In the genomic region with DNA sequence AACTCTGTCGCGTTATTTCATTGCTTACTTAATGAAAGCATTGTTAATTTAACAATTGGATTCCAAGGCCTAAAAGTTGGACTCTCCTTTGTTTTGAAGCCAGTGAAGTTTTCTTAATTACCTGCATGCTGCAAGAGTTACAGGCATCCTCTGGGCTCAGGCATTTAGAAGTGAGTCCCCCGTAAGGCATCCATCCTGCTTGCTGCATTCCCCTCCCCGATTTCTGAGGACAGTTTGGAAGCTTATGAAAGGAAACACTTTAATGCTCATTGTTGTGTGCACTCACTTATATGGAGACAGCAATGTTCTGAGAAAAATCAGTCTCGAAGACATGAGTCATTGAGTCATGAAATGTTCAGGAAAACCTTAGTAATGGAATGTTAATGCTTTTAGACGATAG, we compare ENCODE assay signal across 9 mouse cellular contexts. TPM values are rescaled to one million over a fixed set of nuclear protein-coding genes. Genes with fewer than 3 reads are reported as not detected.
DNase-seq lines count a peak whose midpoint lies in the region; ATAC-seq and TF ChIP-seq lines count a peak whose summit lies in the region.
"Had no signal": no experiment of that assay in that cellular context is flagged by ENCODE, and none has a peak within 500 bp of the region (broad histone marks: within the 10 kb centered on the region; RNA-seq: fewer than 3 reads in every experiment).

No protein-coding gene starts in this region.

- H3K27me3 ChIP-seq in heart, embryonic 11.5 days (ENCODE audit: control insufficient read depth, insufficient read depth, low read length) = peaks cover 6% of the 10 kb centered on the region; the same call in 1 of the 2 replicates
- H3K27me3 ChIP-seq in embryonic facial prominence, embryonic 11.5 days (ENCODE audit: control insufficient read depth, insufficient read depth, low read length) = no peaks in the 10 kb centered on the region
- peaks cover 15% of the 10 kb centered on the region for H3K27me3 ChIP-seq in hindbrain, embryonic 15.5 days
- H3K27me3 ChIP-seq in midbrain, embryonic 16.5 days (ENCODE audit: control insufficient read depth, insufficient read depth, low read depth, low read length) = peaks cover 3% of the 10 kb centered on the region; the same call in 1 of the 2 replicates

- H3K4me3 ChIP-seq in heart, embryonic 11.5 days (ENCODE audit: low read depth, low read length) = 0 out of 2 replicates have a peak overlapping the region, but pooled peaks have one; percentile 10
- H3K4me3 ChIP-seq in embryonic facial prominence, embryonic 11.5 days (ENCODE audit: low read depth, low read length) = peak overlapping the region; percentile 19
- no peak overlapping the region for H3K4me3 ChIP-seq in hindbrain, embryonic 15.5 days
- H3K4me3 ChIP-seq in midbrain, embryonic 16.5 days (ENCODE audit: low read depth, low read length) = no peak overlapping the region
- H3K4me3 ChIP-seq in gastrocnemius, adult 2 months = no peak overlapping the region

- no peak for DNase-seq in heart, postnatal 10 days
- no peak for DNase-seq in embryonic facial prominence, embryonic 11.5 days (ENCODE audit: low spot score)
- DNase-seq in cerebellum, postnatal 36 days = no peak
- no peak for DNase-seq in gastrocnemius, adult 2 months
- no peak for DNase-seq in layer of hippocampus, adult 8-10 months (ENCODE audit: low spot score in 2 of 2)
- DNase-seq: B cell, adult 2 months had no signal

- 49% methylated on average over 6 of the region's 6 CpGs for WGBS in heart, embryonic 11.5 days (ENCODE audit: insufficient replicate concordance)
- 25% methylated on average over 6 of the region's 6 CpGs for WGBS in embryonic facial prominence, embryonic 11.5 days
- 28% methylated on average over 6 of the region's 6 CpGs for WGBS in hindbrain, embryonic 15.5 days
- WGBS in midbrain, embryonic 16.5 days = 23% methylated on average over 6 of the region's 6 CpGs

- no peak overlapping the region for H3K27ac ChIP-seq in heart, embryonic 11.5 days (ENCODE audit: low read depth, low read length)
- no peak overlapping the region for H3K27ac ChIP-seq in embryonic facial prominence, embryonic 11.5 days (replicated peaks; ENCODE audit: low read depth, low read length)
- H3K27ac ChIP-seq in hindbrain, embryonic 15.5 days (replicated peaks) = no peak overlapping the region
- H3K27ac ChIP-seq in midbrain, embryonic 16.5 days (ENCODE audit: low read length) = no peak overlapping the region
- H3K27ac ChIP-seq in gastrocnemius, adult 2 months = no peak overlapping the region

- intact Hi-C loops in heart, postnatal 10 days (cut with DNase I) = no loop called here
- intact Hi-C loops in gastrocnemius, adult 2 months (cut with DNase I) = no loop called here

- ATAC-seq in heart, embryonic 11.5 days (replicated peaks; ENCODE audit: insufficient number of reproducible peaks, low FRiP score, low TSS enrichment) = no peak
- no peak for ATAC-seq in embryonic facial prominence, embryonic 11.5 days (replicated peaks; ENCODE audit: insufficient number of reproducible peaks, low FRiP score, low TSS enrichment, low read depth)
- no peak for ATAC-seq in hindbrain, embryonic 15.5 days (ENCODE audit: low FRiP score, low read depth)
- ATAC-seq in midbrain, embryonic 16.5 days = no peak

- no peaks in the 10 kb centered on the region for H3K9me3 ChIP-seq in heart, embryonic 11.5 days (replicated peaks; ENCODE audit: control insufficient read depth, low read length)
- H3K9me3 ChIP-seq in embryonic facial prominence, embryonic 11.5 days (replicated peaks; ENCODE audit: control insufficient read depth, low read length) = no peaks in the 10 kb centered on the region
- H3K9me3 ChIP-seq in hindbrain, embryonic 15.5 days = no peaks in the 10 kb centered on the region
- no peaks in the 10 kb centered on the region for H3K9me3 ChIP-seq in midbrain, embryonic 16.5 days (replicated peaks; ENCODE audit: control insufficient read depth, low read length, poor library complexity, severe bottlenecking)

- no peak overlapping the region for H3K9ac ChIP-seq in heart, embryonic 11.5 days (ENCODE audit: low read depth, low read length)
- no peak overlapping the region; the same call in 1 of the 2 replicates for H3K9ac ChIP-seq in embryonic facial prominence, embryonic 11.5 days (replicated peaks; ENCODE audit: low read length)
- H3K9ac ChIP-seq in hindbrain, embryonic 15.5 days = no peak overlapping the region
- H3K9ac ChIP-seq in midbrain, embryonic 16.5 days (ENCODE audit: low read depth, low read length) = no peak overlapping the region

- peaks cover 6% of the 10 kb centered on the region for H3K4me1 ChIP-seq in heart, embryonic 11.5 days (ENCODE audit: control insufficient read depth, insufficient read depth, low read length)
- no peaks in the 10 kb centered on the region for H3K4me1 ChIP-seq in embryonic facial prominence, embryonic 11.5 days (ENCODE audit: control insufficient read depth, insufficient read depth, low read length)
- H3K4me1 ChIP-seq in hindbrain, embryonic 15.5 days (replicated peaks) = peaks cover 34% of the 10 kb centered on the region
- H3K4me1 ChIP-seq in midbrain, embryonic 16.5 days (ENCODE audit: control insufficient read depth, insufficient read depth, low read length) = peaks cover 26% of the 10 kb centered on the region

- H3K36me3 ChIP-seq in heart, embryonic 11.5 days (ENCODE audit: control insufficient read depth, insufficient read depth, low read length) = no peaks in the 10 kb centered on the region
- no peaks in the 10 kb centered on the region for H3K36me3 ChIP-seq in embryonic facial prominence, embryonic 11.5 days (replicated peaks; ENCODE audit: control insufficient read depth, insufficient read depth, low read depth, low read length)
- H3K36me3 ChIP-seq in hindbrain, embryonic 15.5 days = no peaks in the 10 kb centered on the region
- H3K36me3 ChIP-seq in midbrain, embryonic 16.5 days (ENCODE audit: control insufficient read depth, insufficient read depth, low read length) = no peaks in the 10 kb centered on the region

- TF ChIP-seq CTCF in gastrocnemius, adult 2 months (IDR thresholded peaks at IDR 0.05) = no peak

- H3K4me2 ChIP-seq in heart, embryonic 11.5 days = peak overlapping the region; percentile 34
- peak overlapping the region; percentile 43 for H3K4me2 ChIP-seq in embryonic facial prominence, embryonic 11.5 days (ENCODE audit: low read depth, low read length)
- peak overlapping the region; percentile 29 for H3K4me2 ChIP-seq in hindbrain, embryonic 15.5 days
- H3K4me2 ChIP-seq in midbrain, embryonic 16.5 days (ENCODE audit: low read length) = peak overlapping the region; percentile 29

RNA-seq across cellular contexts. Expression of a gene that starts 3.5 kb away (rescaled TPM):
- polyA plus RNA-seq in heart, embryonic 11.5 days (2014; fragmentation: Nextera tagmentation; extraction: Ambion mirVana) = 9.1 and 11.4 TPM in 2 replicates
- total RNA-seq in heart, postnatal 10 days (2021) = 1 to 10 TPM; 8.6 to 9.8 TPM
- 31.9 and 32.6 TPM in 2 replicates for polyA plus RNA-seq in embryonic facial prominence, embryonic 11.5 days (2014; fragmentation: Nextera tagmentation; extraction: Ambion mirVana)
- polyA plus RNA-seq in hindbrain, embryonic 15.5 days (2015; fragmentation: Nextera tagmentation; extraction: Ambion mirVana) = 5.4 and 8.8 TPM in 2 replicates
- 4.8 and 5.2 TPM in 2 replicates for polyA plus RNA-seq in midbrain, embryonic 16.5 days (2015; fragmentation: Nextera tagmentation; extraction: Ambion mirVana)
- 1 to 10 TPM; 1.4 TPM for total RNA-seq in gastrocnemius, adult 2 months (2021)
- total RNA-seq in layer of hippocampus, adult 8-10 months (2022) = 10 to 100 TPM in 3 of 4 experiments, 1 to 10 TPM in 1; 9.6 to 10.2 (median 10.2) TPM

Comparison
In these comparisons a context has a peak if more than half of its experiments do, and no peak if none do; other contexts are left out.
1. H3K4me3 ChIP-seq: peak in heart, embryonic 11.5 days (single experiment) and embryonic facial prominence, embryonic 11.5 days (single experiment); none in hindbrain, embryonic 15.5 days (single experiment), midbrain, embryonic 16.5 days (single experiment) and gastrocnemius, adult 2 months (single experiment).
2. Peak in every context shown above with its lines, with median percentiles within 50 percentile points of each other: H3K4me2 ChIP-seq.